ENCODE assay signal across 19 mouse cellular contexts in the genomic region with DNA sequence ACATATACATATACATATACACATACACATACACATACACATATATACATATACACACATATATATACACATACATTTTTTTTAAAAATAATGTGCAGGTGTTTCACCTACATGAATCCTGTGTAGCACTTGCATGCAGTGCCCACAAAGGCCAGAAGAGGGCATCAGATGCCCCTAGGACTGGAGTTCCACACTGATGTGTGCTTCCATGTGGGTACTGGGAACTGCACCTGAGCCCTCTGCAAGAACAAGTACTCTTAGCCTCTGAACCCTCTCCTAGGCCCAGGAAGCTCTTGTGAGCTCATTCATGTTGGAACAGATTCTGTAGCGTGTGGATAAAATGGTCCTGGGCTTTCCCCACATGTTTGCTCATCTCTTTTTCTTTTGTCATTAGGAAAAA. TPM values are rescaled to one million over a fixed set of nuclear protein-coding genes. Genes with fewer than 3 reads are reported as not detected.
A peak's percentile ranks its signal among the peaks of the same experiment; 100 is the strongest.
DNase-seq lines count a peak whose midpoint lies in the region; ATAC-seq and TF ChIP-seq lines count a peak whose summit lies in the region.
"Had no signal": no experiment of that assay in that cellular context is flagged by ENCODE, and none has a peak within 500 bp of the region (broad histone marks: within the 10 kb centered on the region; RNA-seq: fewer than 3 reads in every experiment).

No protein-coding gene starts in this region.

- TF ChIP-seq CTCF in forebrain, postnatal 0 days (IDR thresholded peaks at IDR 0.05; ENCODE audit: low read depth), result 0 out of 2 replicates have a peak, but pooled peaks have one; percentile 16
- TF ChIP-seq CTCF in kidney, postnatal 0 days (IDR thresholded peaks at IDR 0.05; ENCODE audit: low read depth), result peak; percentile 29; the same call in 1 of the 2 replicates
- TF ChIP-seq CTCF in testis, adult 2 months (IDR thresholded peaks at IDR 0.05; ENCODE audit: control insufficient read depth, insufficient read depth, insufficient replicate concordance, low read depth, low read length), result peak; percentile 24; the same call in 1 of the 2 replicates

- 92% methylated on average over 1 of the region's 1 CpGs for WGBS in forebrain, postnatal 0 days
- WGBS in forebrain, embryonic 14.5 days, result 89% methylated on average over 1 of the region's 1 CpGs
- WGBS in kidney, postnatal 0 days, result 97% methylated on average over 1 of the region's 1 CpGs
- 100% methylated on average over 1 of the region's 1 CpGs for WGBS in kidney, embryonic 14.5 days

- no peaks in the 10 kb centered on the region for H3K36me3 ChIP-seq in forebrain, postnatal 0 days (ENCODE audit: insufficient read depth)
- no peaks in the 10 kb centered on the region for H3K36me3 ChIP-seq in forebrain, embryonic 14.5 days (ENCODE audit: control insufficient read depth, insufficient read depth, low read length)
- H3K36me3 ChIP-seq in kidney, postnatal 0 days (ENCODE audit: insufficient read depth, low read length), result no peaks in the 10 kb centered on the region
- no peaks in the 10 kb centered on the region for H3K36me3 ChIP-seq in kidney, embryonic 14.5 days (ENCODE audit: control insufficient read depth, insufficient read depth, low read length)
- no peaks in the 10 kb centered on the region; the same call in 1 of the 2 replicates for H3K36me3 ChIP-seq in testis, adult 2 months (ENCODE audit: control insufficient read depth, insufficient read depth, low read length)
- H3K36me3 ChIP-seq: kidney, embryonic 15.5 days; limb, embryonic 13.5 days; midbrain, embryonic 10.5 days; neural tube, embryonic 12.5 days had no signal

- no peak overlapping the region for H3K4me3 ChIP-seq in forebrain, postnatal 0 days (ENCODE audit: low read depth, low read length)
- no peak overlapping the region for H3K4me3 ChIP-seq in forebrain, embryonic 14.5 days (ENCODE audit: low read depth, low read length)
- no peak overlapping the region for H3K4me3 ChIP-seq in kidney, postnatal 0 days (replicated peaks; ENCODE audit: low read depth, low read length)
- no peak overlapping the region for H3K4me3 ChIP-seq in kidney, embryonic 14.5 days (ENCODE audit: low read length)
- no peak overlapping the region for H3K4me3 ChIP-seq in testis, adult 2 months (ENCODE audit: control insufficient read depth, low read depth, low read length)
- H3K4me3 ChIP-seq: erythroblast, embryonic 14.5 days; kidney, embryonic 15.5 days; limb, embryonic 13.5 days; midbrain, embryonic 10.5 days; neural tube, embryonic 12.5 days had no signal

- H3K4me2 ChIP-seq in forebrain, postnatal 0 days (ENCODE audit: low read depth), result no peak overlapping the region
- no peak overlapping the region for H3K4me2 ChIP-seq in forebrain, embryonic 14.5 days (ENCODE audit: low read length)
- no peak overlapping the region for H3K4me2 ChIP-seq in kidney, postnatal 0 days (ENCODE audit: low read length)
- no peak overlapping the region for H3K4me2 ChIP-seq in kidney, embryonic 14.5 days (replicated peaks; ENCODE audit: low read depth, low read length)
- H3K4me2 ChIP-seq: kidney, embryonic 15.5 days; limb, embryonic 13.5 days; neural tube, embryonic 12.5 days had no signal

- H3K27me3 ChIP-seq in forebrain, postnatal 0 days (ENCODE audit: insufficient read depth, low read length), result no peaks in the 10 kb centered on the region
- no peaks in the 10 kb centered on the region for H3K27me3 ChIP-seq in forebrain, embryonic 14.5 days (replicated peaks; ENCODE audit: control insufficient read depth, insufficient read depth, low read length)
- H3K27me3 ChIP-seq in kidney, postnatal 0 days (ENCODE audit: insufficient read depth, low read length), result no peaks in the 10 kb centered on the region
- no peaks in the 10 kb centered on the region for H3K27me3 ChIP-seq in kidney, embryonic 14.5 days (ENCODE audit: control insufficient read depth, insufficient read depth, low read length)
- H3K27me3 ChIP-seq in testis, adult 2 months (ENCODE audit: control insufficient read depth, insufficient read depth, low read length), result no peaks in the 10 kb centered on the region
- H3K27me3 ChIP-seq: kidney, embryonic 15.5 days; limb, embryonic 13.5 days; neural tube, embryonic 12.5 days had no signal

- no peak overlapping the region for H3K9ac ChIP-seq in forebrain, postnatal 0 days
- no peak overlapping the region for H3K9ac ChIP-seq in forebrain, embryonic 14.5 days (ENCODE audit: low read length)
- H3K9ac ChIP-seq in kidney, postnatal 0 days (ENCODE audit: low read depth, low read length), result no peak overlapping the region
- no peak overlapping the region for H3K9ac ChIP-seq in kidney, embryonic 14.5 days (ENCODE audit: low read depth, low read length)
- H3K9ac ChIP-seq: kidney, embryonic 15.5 days; limb, embryonic 13.5 days; neural tube, embryonic 12.5 days had no signal

- H3K27ac ChIP-seq in forebrain, postnatal 0 days (ENCODE audit: low read depth, low read length), result no peak overlapping the region
- no peak overlapping the region for H3K27ac ChIP-seq in forebrain, embryonic 14.5 days (ENCODE audit: low read depth, low read length)
- no peak overlapping the region for H3K27ac ChIP-seq in kidney, postnatal 0 days
- H3K27ac ChIP-seq in kidney, embryonic 14.5 days (ENCODE audit: low read depth, low read length), result no peak overlapping the region
- no peak overlapping the region for H3K27ac ChIP-seq in testis, adult 2 months (ENCODE audit: control insufficient read depth, insufficient read depth, low read depth, low read length)
- H3K27ac ChIP-seq: kidney, embryonic 15.5 days; limb, embryonic 13.5 days; midbrain, embryonic 10.5 days; neural tube, embryonic 12.5 days had no signal

- no peak for TF ChIP-seq POLR2A in testis, adult 2 months (IDR thresholded peaks at IDR 0.05; ENCODE audit: control insufficient read depth, low read depth, low read length)

- no peaks in the 10 kb centered on the region for H3K4me1 ChIP-seq in forebrain, postnatal 0 days (ENCODE audit: insufficient read depth)
- no peaks in the 10 kb centered on the region for H3K4me1 ChIP-seq in forebrain, embryonic 14.5 days (ENCODE audit: control insufficient read depth, insufficient read depth, low read length)
- H3K4me1 ChIP-seq in kidney, postnatal 0 days (replicated peaks; ENCODE audit: insufficient read depth, low read length), result no peaks in the 10 kb centered on the region
- no peaks in the 10 kb centered on the region for H3K4me1 ChIP-seq in kidney, embryonic 14.5 days (ENCODE audit: control insufficient read depth, insufficient read depth, low read length)
- H3K4me1 ChIP-seq in testis, adult 2 months (ENCODE audit: control insufficient read depth, insufficient read depth, low read length), result no peaks in the 10 kb centered on the region
- H3K4me1 ChIP-seq: kidney, embryonic 15.5 days; limb, embryonic 13.5 days; neural tube, embryonic 12.5 days had no signal

- ATAC-seq in forebrain, postnatal 0 days, result no peak
- no peak for ATAC-seq in forebrain, embryonic 14.5 days
- ATAC-seq in kidney, postnatal 0 days (replicated peaks; ENCODE audit: low FRiP score, low read depth), result no peak
- no peak for ATAC-seq in kidney, embryonic 14.5 days (ENCODE audit: low FRiP score, low TSS enrichment)
- no peak for ATAC-seq in monocyte, adult 5-6 weeks (replicated peaks; ENCODE audit: insufficient number of reproducible peaks, low FRiP score, low TSS enrichment, poor library complexity, severe bottlenecking)

- H3K9me3 ChIP-seq in forebrain, postnatal 0 days (ENCODE audit: low read length), result no peaks in the 10 kb centered on the region
- no peaks in the 10 kb centered on the region for H3K9me3 ChIP-seq in forebrain, embryonic 14.5 days (replicated peaks; ENCODE audit: control insufficient read depth, low read length)
- no peaks in the 10 kb centered on the region for H3K9me3 ChIP-seq in kidney, postnatal 0 days (replicated peaks; ENCODE audit: low read length)
- no peaks in the 10 kb centered on the region for H3K9me3 ChIP-seq in kidney, embryonic 14.5 days (ENCODE audit: control insufficient read depth, low read length)
- H3K9me3 ChIP-seq: kidney, embryonic 15.5 days; limb, embryonic 13.5 days; midbrain, embryonic 10.5 days; neural tube, embryonic 12.5 days had no signal

- no peak for DNase-seq in forebrain, postnatal 0 days
- DNase-seq in forebrain, embryonic 14.5 days (ENCODE audit: low spot score), result no peak
- no peak for DNase-seq in kidney, postnatal 0 days (ENCODE audit: low spot score)
- no peak for DNase-seq in testis, postnatal 14 days (ENCODE audit: low spot score)
- peak; percentile 6 for DNase-seq in induced T-regulatory cell, adult 2 months (ENCODE audit: low read depth)
- DNase-seq: adrenal gland, adult 8-10 months; B cell, adult 2 months; lung, postnatal 14 days; retina, postnatal 1 day had no signal

RNA-seq across cellular contexts. Expression of a gene that starts 11.9 kb away (rescaled TPM):
- 0.48 and 0.69 TPM in 2 replicates for total RNA-seq in forebrain, postnatal 0 days (2014; rRNA removed)
- 0.28 and 0.70 TPM in 2 replicates for polyA plus RNA-seq in forebrain, postnatal 0 days (2015; fragmentation: Nextera tagmentation; extraction: Ambion mirVana)
- polyA plus RNA-seq in forebrain, embryonic 14.5 days (2014; fragmentation: Nextera tagmentation; extraction: Ambion mirVana), result 0.64 and 0.97 TPM in 2 replicates
- 0.41 and 0.61 TPM in 2 replicates for polyA plus RNA-seq in kidney, postnatal 0 days (2015; fragmentation: Nextera tagmentation; extraction: Ambion mirVana)
- polyA plus RNA-seq in kidney, embryonic 14.5 days (2014; fragmentation: Nextera tagmentation; extraction: Ambion mirVana), result 0.19 and 0.69 TPM in 2 replicates
- 29.6 and 31.0 TPM in 2 replicates for polyA plus RNA-seq in testis, adult 2 months (2012; rRNA removed)
- total RNA-seq in monocyte, adult 5-6 weeks (2017), result not detected in 3 replicates
- total RNA-seq: granulocyte monocyte progenitor cell, adult 5-6 weeks; hematopoietic stem cell, adult 5-6 weeks had no signal
- polyA plus RNA-seq: erythroblast, embryonic 14.5 days had no signal

RNA-seq across cellular contexts. Expression of a gene that starts 12.0 kb away (rescaled TPM):
- 0.08 and 0.43 TPM in 2 replicates for total RNA-seq in forebrain, postnatal 0 days (2014; rRNA removed)
- polyA plus RNA-seq in forebrain, postnatal 0 days (2015; fragmentation: Nextera tagmentation; extraction: Ambion mirVana), result 0.19 TPM in 2 replicates
- polyA plus RNA-seq in forebrain, embryonic 14.5 days (2014; fragmentation: Nextera tagmentation; extraction: Ambion mirVana), result 0.09 and 0.28 TPM in 2 replicates
- polyA plus RNA-seq in kidney, postnatal 0 days (2015; fragmentation: Nextera tagmentation; extraction: Ambion mirVana), result 0.15 and 0.29 TPM in 2 replicates
- 0.19 and 0.22 TPM in 2 replicates for polyA plus RNA-seq in kidney, embryonic 14.5 days (2014; fragmentation: Nextera tagmentation; extraction: Ambion mirVana)
- polyA plus RNA-seq in testis, adult 2 months (2012; rRNA removed), result 22.2 and 25.1 TPM in 2 replicates
- total RNA-seq in monocyte, adult 5-6 weeks (2017), result 0.10 TPM in 1 of 3 replicates, not detected in the others
- total RNA-seq: adrenal gland, adult 8-10 months; granulocyte monocyte progenitor cell, adult 5-6 weeks had no signal
- polyA plus RNA-seq: erythroblast, embryonic 14.5 days had no signal

Comparison
In these comparisons a context has a peak if more than half of its experiments do, and no peak if none do; other contexts are left out.
1. RNA of a gene that starts 11.9 kb away (polyA plus RNA-seq): 29.6 to 31.0 TPM in testis, adult 2 months; 0.64 to 0.97 TPM in forebrain, embryonic 14.5 days, 0.28 to 0.70 TPM in forebrain, postnatal 0 days, 0.19 to 0.69 TPM in kidney, embryonic 14.5 days and 0.41 to 0.61 TPM in kidney, postnatal 0 days; every median in the first group is over 10 times any median in the second.
2. RNA of a gene that starts 12.0 kb away (polyA plus RNA-seq): 22.2 to 25.1 TPM in testis, adult 2 months; 0.15 to 0.29 TPM in kidney, postnatal 0 days, 0.19 to 0.22 TPM in kidney, embryonic 14.5 days, 0.19 TPM in forebrain, postnatal 0 days and 0.09 to 0.28 TPM in forebrain, embryonic 14.5 days; every median in the first group is over 10 times any median in the second.
3. Peak in every context shown above with its lines, with median percentiles within 50 percentile points of each other: CTCF ChIP-seq.